Mouse (Mus musculus): Measurements from ENCODE around the gene Wdr54.

The Wdr54 gene

GRCm38 (mm10) chr6:83104158-83104557, 52.0 kb downstream of the Wdr54 start:
- DNase-seq (ENCODE audit: low spot score) = no peak

- DNase-seq (ENCODE audit: low spot score) = no peak
Observed at GRCm38 (mm10) chr6:83103130-83103650, 53.0 kb downstream of the Wdr54 start.

- DNase-seq (ENCODE audit: low spot score) = no peak
Observed at GRCm38 (mm10) chr6:83101688-83102556, 54.3 kb downstream of the Wdr54 start.

GRCm38 (mm10) chr6:83101316-83101687, 54.9 kb downstream of the Wdr54 start, which contains the start of the genes Ccdc142 and Gm42688:
TSS of gene Ccdc142 (plus strand) at chr6:83101601.
TSS of gene Gm42688 (plus strand) at chr6:83101617.
- peak; percentile 96 for DNase-seq (ENCODE audit: low spot score)
